Mouse (Mus musculus) lung, postnatal 4 days (tissue): ENCODE data around the gene Vmn2r85.
"Not testable (repeated sequence)": the region's sequence is repeated elsewhere in the genome, so short reads cannot be mapped to it uniquely, and the experiment has no call there.

Experiments
- DNase-seq, 2 experiments: peaks; one replicate each; pipeline ENCODE4 v3.0.0; 2021

Vmn2r85 gene

DNA sequence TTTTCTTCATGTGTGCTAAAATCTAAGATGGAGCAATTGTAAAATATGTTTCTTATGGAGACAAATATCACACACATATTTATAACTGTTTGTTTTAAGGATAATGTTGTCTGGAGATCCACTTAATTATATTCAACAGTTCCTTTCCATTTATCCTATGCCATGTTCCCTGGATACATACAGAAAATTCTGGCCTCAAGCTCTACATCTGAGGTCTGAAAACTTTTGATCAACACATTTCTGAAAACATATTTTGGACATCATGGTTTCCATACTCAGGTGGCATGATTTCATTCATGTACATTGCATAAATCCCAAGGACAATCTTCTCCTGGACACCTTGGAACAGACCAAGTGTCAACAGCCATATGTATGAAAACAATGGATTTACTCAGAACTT is at the start of gene Vmn2r85:
TSS of gene Vmn2r85 (minus strand) at position 101 of the 400 bp plus-strand sequence.
- DNase-seq: not testable (repeated sequence)

DNA sequence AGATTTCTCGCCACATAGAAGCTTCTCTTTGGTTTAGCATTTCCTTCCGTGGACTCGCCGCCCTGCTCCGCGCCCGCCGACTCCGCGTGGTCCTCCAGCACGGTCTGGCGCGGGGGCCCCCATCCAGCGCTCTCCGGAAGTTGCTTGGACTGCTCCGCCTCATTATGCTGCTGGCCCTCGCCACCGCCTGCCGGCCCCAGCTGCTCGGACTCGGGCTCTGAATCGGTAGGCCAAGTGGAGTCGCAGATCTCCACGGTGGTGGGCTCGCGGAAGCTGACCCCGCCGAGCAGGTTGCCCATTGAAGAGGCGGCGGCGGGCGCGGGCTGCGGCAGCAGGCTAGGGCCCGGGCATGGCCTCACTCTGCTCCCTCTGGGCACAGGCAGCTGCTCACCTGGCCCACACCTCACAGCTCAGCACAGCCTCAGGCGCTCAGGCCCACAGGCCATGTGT is 40.8 kb upstream of the Vmn2r85 start:
- DNase-seq: peak; percentile 5 to 42

DNA sequence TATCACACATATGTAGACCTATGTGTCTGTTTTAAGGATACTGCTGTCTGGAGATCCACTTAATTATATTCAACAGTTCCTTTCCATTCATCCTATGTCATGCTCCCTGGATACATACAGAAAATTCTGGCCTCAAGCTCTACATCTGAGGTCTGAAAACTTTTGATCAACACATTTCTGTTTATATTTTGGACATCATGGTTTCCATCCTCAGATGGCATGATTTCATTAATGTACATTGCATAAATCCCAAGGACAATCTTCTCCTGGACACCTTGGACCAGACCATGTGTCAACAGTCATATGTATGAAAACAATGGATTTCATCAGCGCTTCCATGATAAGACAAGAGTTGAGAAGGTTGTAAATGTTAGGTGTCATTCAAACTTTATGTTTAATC is 26.4 kb upstream of the Vmn2r85 start, which contains the start of gene Vmn2r86:
TSS of gene Vmn2r86 (minus strand) at position 101 of the 400 bp plus-strand sequence.
- not testable (repeated sequence) for DNase-seq

DNA sequence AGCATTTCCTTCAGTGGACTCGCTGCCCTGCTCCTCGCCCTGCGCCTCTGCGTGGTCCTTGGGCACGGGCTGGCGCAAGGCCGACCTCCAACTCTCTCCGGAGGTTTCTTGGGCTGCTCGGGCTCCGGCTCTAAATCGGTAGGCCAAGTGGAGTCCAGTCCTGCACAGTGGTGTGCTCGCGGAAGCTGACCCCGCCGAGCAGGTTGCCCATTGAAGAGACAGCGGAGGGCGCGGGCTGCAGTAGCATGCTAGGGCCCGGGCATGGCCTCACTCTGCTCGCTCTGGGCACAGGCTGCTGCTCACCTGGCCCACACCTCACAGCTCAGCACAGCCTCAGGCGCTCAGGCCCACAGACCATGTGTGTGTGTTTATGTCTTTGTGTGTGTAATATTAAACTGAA is 15.3 kb upstream of the Vmn2r85 start:
- DNase-seq: no peak

GRCm38 (mm10) chr10:130434185-130434898 is 4.8 kb upstream of the Vmn2r85 start:
- not testable (repeated sequence) for DNase-seq

- DNase-seq: not testable (repeated sequence)
Measured at GRCm38 (mm10) chr10:130422368-130422767, 7.1 kb downstream of the Vmn2r85 start.

- no peak for DNase-seq
Measured at GRCm38 (mm10) chr10:130420401-130420800, 9.1 kb downstream of the Vmn2r85 start.

DNA sequence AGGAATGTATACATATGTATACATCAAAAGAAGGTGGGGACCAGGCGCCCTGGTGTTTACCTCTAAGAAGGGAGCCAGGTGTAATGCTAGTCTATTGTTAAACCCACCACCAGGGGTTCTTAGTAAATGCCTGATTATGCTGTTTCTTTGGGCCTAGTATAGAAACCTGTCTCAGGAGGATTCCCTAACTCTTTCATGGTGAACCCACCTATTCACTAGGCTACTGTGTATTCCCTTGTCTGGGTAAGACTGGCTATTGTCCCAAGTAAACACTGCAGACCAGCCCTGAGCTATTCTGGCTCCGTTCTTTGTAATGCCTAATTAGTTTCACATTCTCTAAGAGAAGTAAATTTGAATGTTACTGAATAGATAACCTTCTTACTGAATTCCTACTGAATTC is 9.5 kb downstream of the Vmn2r85 start:
- not testable (repeated sequence) for DNase-seq

DNA sequence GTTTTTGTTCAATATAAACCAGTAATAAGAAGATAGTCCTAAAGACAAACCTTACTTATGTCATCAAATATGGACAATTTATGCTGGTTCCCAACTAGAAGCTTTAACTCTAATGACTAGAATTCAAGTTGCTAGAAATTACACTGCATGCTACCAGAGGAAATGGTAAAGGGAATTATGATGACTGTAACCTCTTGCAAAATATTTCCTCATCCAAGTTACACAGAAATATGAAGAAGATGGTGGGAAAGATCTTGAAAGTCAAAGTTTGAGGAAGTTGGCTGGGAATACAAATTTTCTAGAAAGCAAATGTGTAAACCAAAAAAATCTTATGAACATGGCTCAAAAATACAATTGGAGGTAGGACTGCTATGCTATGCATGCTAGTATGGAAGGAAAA is 13.2 kb downstream of the Vmn2r85 start:
- DNase-seq: not testable (repeated sequence)

DNA sequence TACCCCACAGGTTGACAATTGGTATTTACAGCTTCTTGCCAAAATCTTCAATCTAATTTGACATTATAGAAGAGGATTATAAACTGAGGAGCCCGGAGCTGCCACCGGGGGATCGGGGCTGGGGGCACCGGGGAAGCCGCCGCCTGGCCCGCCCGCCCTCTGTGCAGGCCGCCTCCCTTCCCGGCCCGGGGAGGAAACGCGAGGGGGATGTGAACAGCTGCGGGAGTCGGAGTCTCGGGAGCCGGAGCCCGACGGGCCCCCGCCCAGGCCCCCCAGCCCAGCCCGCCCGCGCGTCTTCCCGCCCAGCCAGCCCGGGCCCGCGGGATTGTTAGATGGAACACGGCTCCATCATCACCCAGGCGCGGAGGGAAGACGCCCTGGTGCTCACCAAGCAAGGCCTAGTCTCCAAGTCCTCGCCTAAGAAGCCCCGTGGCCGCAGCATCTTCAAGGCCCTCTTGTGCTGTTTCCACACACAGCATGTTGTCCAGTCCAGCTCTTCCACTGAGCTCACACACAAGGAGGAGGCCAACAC is 17.3 kb downstream of the Vmn2r85 start:
- not testable (repeated sequence) for DNase-seq

- no peak for DNase-seq
Measured at GRCm38 (mm10) chr10:130394232-130394631, 35.3 kb downstream of the Vmn2r85 start, which contains the start of gene Vmn2r84. Vmn2r84 (minus strand) TSS chr10:130394332.

DNA sequence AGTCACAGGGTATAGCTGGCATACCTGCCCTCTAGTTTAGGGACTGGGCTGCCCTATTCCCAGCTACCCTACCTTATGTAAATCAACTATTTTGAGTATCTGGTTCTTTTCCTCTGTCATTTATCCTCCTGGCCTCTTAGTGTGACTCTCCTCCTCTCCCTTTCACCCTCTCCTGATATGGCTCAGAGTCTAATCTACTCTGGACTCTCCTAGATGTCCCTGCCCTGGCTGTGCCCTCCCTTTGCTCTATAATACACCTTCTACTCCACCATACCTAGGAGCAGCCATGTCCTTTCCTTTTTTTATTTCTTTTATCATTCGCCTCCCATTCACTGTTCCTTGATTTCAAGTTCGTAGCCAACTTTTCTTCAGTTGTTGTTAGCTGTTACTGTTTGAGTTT is 54.4 kb downstream of the Vmn2r85 start:
- no peak for DNase-seq

- no peak for DNase-seq
Measured at GRCm38 (mm10) chr10:130372491-130373173, 56.9 kb downstream of the Vmn2r85 start.

DNA sequence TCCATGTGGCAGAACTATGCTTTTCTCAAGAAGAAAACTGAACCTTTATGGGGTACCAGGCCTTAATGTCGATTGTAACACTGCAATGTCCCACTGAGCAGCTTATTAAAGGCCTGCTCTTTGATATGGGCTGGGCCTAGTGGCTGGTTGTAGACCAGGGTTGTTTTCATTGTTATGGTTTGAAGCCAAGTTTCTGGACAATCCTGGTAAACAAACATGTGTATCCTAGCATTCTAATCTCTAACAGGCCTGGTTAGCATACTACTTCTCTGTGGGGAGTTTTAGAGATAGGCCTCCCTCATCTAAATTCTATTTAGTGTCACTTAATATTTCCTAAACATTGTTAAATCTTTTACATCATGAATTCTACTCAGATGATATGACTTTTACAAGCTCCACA is 57.9 kb downstream of the Vmn2r85 start:
- DNase-seq: no peak

GRCm38 (mm10) chr10:130370005-130370682 is 59.4 kb downstream of the Vmn2r85 start:
- no peak for DNase-seq

GRCm38 (mm10) chr10:130368384-130368783 is 61.1 kb downstream of the Vmn2r85 start:
- DNase-seq: no peak

DNA sequence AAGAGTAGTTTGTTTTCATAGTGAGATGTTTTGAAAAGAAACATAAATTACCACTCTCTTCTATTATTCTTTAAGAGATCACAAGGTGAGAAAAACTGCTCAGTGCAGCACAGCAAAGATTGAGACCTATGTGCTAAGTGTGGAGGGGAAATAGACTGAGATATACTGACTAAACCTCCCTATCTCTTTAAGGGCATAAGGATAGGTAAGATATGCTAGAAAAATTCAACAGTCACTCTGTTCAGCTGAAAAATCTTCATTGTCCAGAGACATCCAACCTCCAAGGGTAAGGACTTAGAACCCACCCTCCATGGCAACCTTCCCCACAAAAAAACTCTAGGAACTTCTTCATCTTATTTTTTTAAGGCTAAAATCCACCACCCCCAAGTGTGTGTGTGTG is 64.7 kb downstream of the Vmn2r85 start:
- DNase-seq: no peak
